Mouse (Mus musculus): ENCODE results near the gene Sez6l. TPM values are rescaled to one million over a fixed set of nuclear protein-coding genes. Genes with fewer than 3 reads are reported as not detected.

Sez6l gene
- polyA plus RNA-seq, 1 experiment from 2014 or later = 0.01 TPM

- no peak for TF ChIP-seq CTCF (IDR thresholded peaks at IDR 0.05)
- POLR2A ChIA-PET = no interaction called here
- DNase-seq (ENCODE audit: low read depth, low spot score) = no peak
- no peak for ATAC-seq
- CTCF ChIA-PET = no interaction called here
- peaks cover 11% of the 10 kb centered on the region for H3K27me3 ChIP-seq
- in situ Hi-C loops (cut with MboI; ENCODE audit: low pct_unique_long_range_greater_than_20kb) = no loop called here
Measured at GRCm38 (mm10) chr5:112496753-112497369, 80.1 kb downstream of the Sez6l start.

GRCm38 (mm10) chr5:112493492-112493891, 83.5 kb downstream of the Sez6l start:
- POLR2A ChIA-PET = no interaction called here
- in situ Hi-C loops (cut with MboI; ENCODE audit: low pct_unique_long_range_greater_than_20kb) = no loop called here
- peaks cover 11% of the 10 kb centered on the region for H3K27me3 ChIP-seq
- no peak for TF ChIP-seq CTCF (IDR thresholded peaks at IDR 0.05)
- no peak for ATAC-seq
- no peak for DNase-seq (ENCODE audit: low read depth, low spot score)
- CTCF ChIA-PET = no interaction called here

GRCm38 (mm10) chr5:112491489-112491888, 85.5 kb downstream of the Sez6l start:
- H3K27me3 ChIP-seq = no peaks in the 10 kb centered on the region
- DNase-seq (ENCODE audit: low read depth, low spot score) (no peak), ATAC-seq (no peak)
- in situ Hi-C loops (cut with MboI; ENCODE audit: low pct_unique_long_range_greater_than_20kb) = no loop called here
- CTCF ChIA-PET = no interaction called here
- no peak for TF ChIP-seq CTCF (IDR thresholded peaks at IDR 0.05)
- POLR2A ChIA-PET = no interaction called here

GRCm38 (mm10) chr5:112488101-112488776, 88.7 kb downstream of the Sez6l start:
- ChIA-PET CTCF (interaction anchor here (1.3 kb wide), 1 partner anchor 28 kb away, joined by 3 read pairs; no protein-coding TSS in a partner anchor), POLR2A (no interaction called here)
- DNase-seq (ENCODE audit: low read depth, low spot score) (no peak), ATAC-seq (no peak)
- in situ Hi-C loops (cut with MboI; ENCODE audit: low pct_unique_long_range_greater_than_20kb) = no loop called here
- TF ChIP-seq CTCF (IDR thresholded peaks at IDR 0.05) = no peak
- H3K27me3 ChIP-seq = peaks cover 18% of the 10 kb centered on the region

- DNase-seq (ENCODE audit: low read depth, low spot score) (no peak), ATAC-seq (no peak)
- no peak for TF ChIP-seq CTCF (IDR thresholded peaks at IDR 0.05)
- ChIA-PET POLR2A (no interaction called here), CTCF (interaction anchor here (1.3 kb wide), 1 partner anchor 28 kb away, joined by 3 read pairs; no protein-coding TSS in a partner anchor)
- H3K27me3 ChIP-seq = peaks cover 23% of the 10 kb centered on the region
- in situ Hi-C loops (cut with MboI; ENCODE audit: low pct_unique_long_range_greater_than_20kb) = no loop called here
Measured at GRCm38 (mm10) chr5:112487504-112487903, 89.5 kb downstream of the Sez6l start.

GRCm38 (mm10) chr5:112486415-112486814, 90.6 kb downstream of the Sez6l start:
- peaks cover 24% of the 10 kb centered on the region for H3K27me3 ChIP-seq
- in situ Hi-C loops (cut with MboI; ENCODE audit: low pct_unique_long_range_greater_than_20kb) = no loop called here
- ChIA-PET CTCF (no interaction called here), POLR2A (no interaction called here)
- TF ChIP-seq CTCF (IDR thresholded peaks at IDR 0.05) = no peak
- ATAC-seq (no peak), DNase-seq (ENCODE audit: low read depth, low spot score) (no peak)

- ATAC-seq (no peak), DNase-seq (ENCODE audit: low read depth, low spot score) (no peak)
- no peak for TF ChIP-seq CTCF (IDR thresholded peaks at IDR 0.05)
- in situ Hi-C loops (cut with MboI; ENCODE audit: low pct_unique_long_range_greater_than_20kb) = no loop called here
- ChIA-PET POLR2A (no interaction called here), CTCF (interaction anchor here (1.9 kb wide), 1 partner anchor 11 kb away, joined by 7 read pairs; no protein-coding TSS in a partner anchor)
- H3K27me3 ChIP-seq = peaks cover 24% of the 10 kb centered on the region
Measured at GRCm38 (mm10) chr5:112484924-112485715, 91.9 kb downstream of the Sez6l start.

- ChIA-PET CTCF (no interaction called here), POLR2A (no interaction called here)
- TF ChIP-seq CTCF (IDR thresholded peaks at IDR 0.05) = no peak
- ATAC-seq (no peak), DNase-seq (ENCODE audit: low read depth, low spot score) (no peak)
- in situ Hi-C loops (cut with MboI; ENCODE audit: low pct_unique_long_range_greater_than_20kb) = no loop called here
- peaks cover 27% of the 10 kb centered on the region for H3K27me3 ChIP-seq
Measured at GRCm38 (mm10) chr5:112483030-112483429, 94.0 kb downstream of the Sez6l start.

- TF ChIP-seq CTCF (IDR thresholded peaks at IDR 0.05) = no peak
- CTCF ChIA-PET = no interaction called here
- ATAC-seq (no peak), DNase-seq (ENCODE audit: low read depth, low spot score) (no peak)
- H3K27me3 ChIP-seq = peaks cover 31% of the 10 kb centered on the region
- POLR2A ChIA-PET = no interaction called here
- in situ Hi-C loops (cut with MboI; ENCODE audit: low pct_unique_long_range_greater_than_20kb) = no loop called here
Measured at GRCm38 (mm10) chr5:112482551-112482950, 94.4 kb downstream of the Sez6l start.

GRCm38 (mm10) chr5:112481946-112482410, 95.0 kb downstream of the Sez6l start:
- in situ Hi-C loops (cut with MboI; ENCODE audit: low pct_unique_long_range_greater_than_20kb) = no loop called here
- ATAC-seq (no peak), DNase-seq (ENCODE audit: low read depth, low spot score) (no peak)
- POLR2A ChIA-PET = no interaction called here
- no peak for TF ChIP-seq CTCF (IDR thresholded peaks at IDR 0.05)
- CTCF ChIA-PET = no interaction called here
- H3K27me3 ChIP-seq = peaks cover 31% of the 10 kb centered on the region

GRCm38 (mm10) chr5:112473453-112473852, 103.5 kb downstream of the Sez6l start:
- peaks cover 28% of the 10 kb centered on the region for H3K27me3 ChIP-seq
- ChIA-PET CTCF (interaction anchor here (1.9 kb wide), 1 partner anchor 11 kb away, joined by 7 read pairs; no protein-coding TSS in a partner anchor), POLR2A (no interaction called here)
- ATAC-seq (no peak), DNase-seq (ENCODE audit: low read depth, low spot score) (no peak)
- no peak for TF ChIP-seq CTCF (IDR thresholded peaks at IDR 0.05)
- in situ Hi-C loops (cut with MboI; ENCODE audit: low pct_unique_long_range_greater_than_20kb) = no loop called here

All from Patski (cell line).